Mouse (Mus musculus) embryonic fibroblast, embryonic 13.5 days (primary cell): ENCODE measurements at regions not wholly inside any gene's neighbourhood (a gene's known extent, or its start where the extent isn't known, plus 50 kb on each side); places are given as distances from the start of the nearest gene placed in this dataset.

Experiments used
- H3K27ac ChIP-seq: 2 replicates; pipeline ENCODE4 v1.5.1; 2012; ENCODE audit warnings: low read length, control low read depth, inconsistent platforms; ENCODE audit not compliant: insufficient read depth
- H3K4me1 ChIP-seq: 2 replicates; pipeline ENCODE4 v1.6.1; 2011; ENCODE audit warnings: low read length; ENCODE audit not compliant: control insufficient read depth, insufficient read depth
- H3K4me3 ChIP-seq: 2 replicates; pipeline ENCODE4 v1.5.1; 2011; ENCODE audit warnings: mild to moderate bottlenecking, control low read depth, low read length; ENCODE audit not compliant: insufficient read depth
- CTCF ChIP-seq: IDR thresholded peaks from 2 replicates; pipeline ENCODE4 v1.5.1; 2011; ENCODE audit warnings: mild to moderate bottlenecking, control low read depth, low read length, moderate library complexity, borderline replicate concordance; ENCODE audit not compliant: insufficient read depth
- POLR2A ChIP-seq: IDR thresholded peaks from 2 replicates; pipeline ENCODE4 v1.6.1; 2011; ENCODE audit warnings: low read depth, mild to moderate bottlenecking, control low read depth, low read length, moderate library complexity

- no peak overlapping the region for H3K4me3 ChIP-seq
- no peak overlapping the region for H3K27ac ChIP-seq
- TF ChIP-seq CTCF (no peak), POLR2A (no peak)
- H3K4me1 ChIP-seq = no peaks in the 10 kb centered on the region
These were observed 368.5 kb upstream of the Jarid2 start for GRCm38 (mm10) chr13:44360725-44361290.

GRCm38 (mm10) chr13:44362293-44363005 lies 366.8 kb upstream of the Jarid2 start:
- TF ChIP-seq CTCF (no peak), POLR2A (no peak)
- no peak overlapping the region for H3K27ac ChIP-seq
- no peak overlapping the region for H3K4me3 ChIP-seq
- no peaks in the 10 kb centered on the region for H3K4me1 ChIP-seq

DNA sequence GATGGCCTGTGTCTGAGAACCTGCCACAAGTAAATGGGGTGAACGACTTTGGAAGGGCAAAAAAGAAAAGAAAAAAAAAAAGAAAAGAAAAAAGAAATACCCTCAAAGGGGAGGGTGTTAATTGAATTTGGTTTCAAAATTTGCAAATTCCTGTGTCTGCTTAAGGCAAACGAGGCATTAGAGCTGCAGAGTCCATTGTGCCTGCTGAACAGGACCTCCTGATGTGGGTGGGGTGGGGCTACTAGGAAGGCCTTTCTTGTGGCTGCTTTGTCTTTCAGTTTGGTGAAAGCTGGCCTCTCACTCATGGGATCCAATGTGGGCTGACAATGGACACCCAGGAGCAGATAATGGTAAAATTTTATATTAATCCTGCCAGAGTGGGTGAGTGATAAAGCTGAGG lies 366.3 kb upstream of the Jarid2 start:
- Histone ChIP-seq H3K4me1 (no peaks in the 10 kb centered on the region), H3K4me3 (no peak overlapping the region), H3K27ac (no peak overlapping the region)
- TF ChIP-seq POLR2A = no peak
- no peak for TF ChIP-seq CTCF

DNA sequence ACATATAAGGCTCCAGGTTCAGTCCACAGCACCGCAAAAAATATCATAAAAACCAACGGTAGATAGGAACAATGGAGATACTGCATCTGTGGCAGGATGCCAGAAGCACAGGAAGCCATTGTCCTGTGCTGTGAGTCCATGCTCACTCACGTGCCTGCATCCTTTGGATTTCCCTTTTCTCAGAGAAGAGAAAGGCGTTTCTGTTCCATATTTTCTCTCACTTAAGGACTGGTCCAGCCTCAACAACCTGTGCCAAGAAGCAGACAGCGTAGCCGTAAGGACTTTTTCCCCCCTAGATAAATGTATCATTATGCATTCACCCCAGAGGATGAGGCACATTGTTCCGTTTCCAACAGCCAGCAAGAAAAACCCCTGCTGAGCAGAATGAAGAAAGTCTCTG lies 360.0 kb upstream of the Jarid2 start:
- no peak overlapping the region for H3K27ac ChIP-seq
- H3K4me3 ChIP-seq = no peak overlapping the region
- TF ChIP-seq CTCF = no peak
- no peak for TF ChIP-seq POLR2A
- H3K4me1 ChIP-seq = no peaks in the 10 kb centered on the region

DNA sequence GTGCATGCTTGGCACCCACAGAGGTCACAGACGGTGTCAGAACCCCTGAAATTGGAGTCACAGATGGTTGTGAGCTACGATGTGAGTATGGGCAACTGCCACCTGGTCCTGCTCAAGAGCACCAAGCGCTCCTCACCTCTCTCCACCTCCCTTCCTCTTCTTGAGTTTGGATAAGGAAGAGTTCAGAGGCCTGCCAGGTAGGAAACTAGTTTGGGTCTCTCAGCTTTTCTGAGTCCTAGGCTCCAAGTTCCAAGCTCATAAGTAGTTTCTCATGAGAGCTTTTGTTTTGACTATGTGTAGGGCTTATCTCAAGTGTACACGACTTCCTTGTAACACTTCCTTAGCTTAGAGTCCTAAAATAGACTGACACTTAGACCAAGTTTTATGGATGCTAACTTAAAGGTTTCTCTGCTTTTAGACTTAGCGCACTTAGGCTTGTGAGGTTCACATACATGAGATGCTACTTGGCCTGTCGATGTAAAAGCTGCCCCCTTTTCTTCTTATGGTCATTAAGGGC lies 356.9 kb upstream of the Jarid2 start:
- Histone ChIP-seq H3K4me1 (no peaks in the 10 kb centered on the region), H3K4me3 (no peak overlapping the region), H3K27ac (no peak overlapping the region)
- TF ChIP-seq POLR2A (no peak), CTCF (no peak)

DNA sequence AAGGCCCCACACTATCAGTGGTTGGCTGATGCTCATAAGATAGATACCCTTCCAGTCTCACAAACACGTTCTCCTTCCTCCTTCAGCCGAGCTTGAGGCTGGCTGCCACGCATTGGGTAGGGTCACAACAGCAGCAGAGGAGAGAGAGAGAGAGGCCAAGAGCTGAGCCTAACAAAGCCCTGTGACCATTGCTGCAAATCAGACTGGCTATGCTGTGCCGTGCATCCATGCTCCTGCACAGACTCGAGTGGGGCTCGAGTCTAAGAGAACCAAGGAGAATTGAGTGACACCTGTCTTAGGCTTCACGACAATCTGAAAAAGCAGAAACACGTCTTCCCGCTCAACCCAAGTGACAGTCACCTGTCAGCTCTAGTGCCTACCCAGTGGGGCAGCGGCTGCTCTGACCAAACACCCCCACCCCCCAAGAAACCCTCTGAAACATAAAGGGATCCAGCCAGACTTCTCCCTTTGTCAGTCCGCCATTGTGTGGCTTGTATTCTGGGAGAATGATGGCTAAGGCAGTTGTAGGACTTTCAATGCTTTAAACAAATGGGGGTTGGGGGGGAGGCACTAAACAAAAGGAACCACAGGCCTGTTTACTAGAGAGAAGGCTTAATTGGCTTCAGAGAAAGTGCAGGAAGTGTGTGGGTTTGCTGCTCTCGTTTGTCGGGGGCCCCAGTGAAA lies 353.7 kb upstream of the Jarid2 start:
- no peaks in the 10 kb centered on the region for H3K4me1 ChIP-seq
- H3K4me3 ChIP-seq = no peak overlapping the region
- H3K27ac ChIP-seq = no peak overlapping the region
- no peak for TF ChIP-seq CTCF
- TF ChIP-seq POLR2A = no peak

DNA sequence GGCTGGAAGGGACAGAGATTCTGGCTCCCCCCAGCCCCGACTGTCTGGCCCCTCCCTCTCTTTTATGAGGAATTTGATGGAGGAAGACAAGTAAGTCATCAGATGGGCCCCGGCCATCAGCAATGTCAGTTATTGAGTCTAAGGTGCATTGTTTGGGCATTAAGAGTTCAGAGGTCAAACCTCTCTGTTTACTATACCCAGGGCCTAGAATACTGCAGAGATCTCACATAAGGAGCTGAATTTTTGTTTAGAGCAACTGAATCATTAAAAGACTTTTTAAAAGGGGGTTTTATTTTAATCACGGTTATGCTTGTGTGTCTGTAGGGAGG lies 353.1 kb upstream of the Jarid2 start:
- Histone ChIP-seq H3K27ac (no peak overlapping the region), H3K4me1 (no peaks in the 10 kb centered on the region), H3K4me3 (no peak overlapping the region)
- no peak for TF ChIP-seq POLR2A
- TF ChIP-seq CTCF = no peak

GRCm38 (mm10) chr13:44381721-44382450 lies 347.4 kb upstream of the Jarid2 start:
- no peak for TF ChIP-seq POLR2A
- no peak overlapping the region for H3K27ac ChIP-seq
- H3K4me1 ChIP-seq = no peaks in the 10 kb centered on the region
- no peak overlapping the region for H3K4me3 ChIP-seq

DNA sequence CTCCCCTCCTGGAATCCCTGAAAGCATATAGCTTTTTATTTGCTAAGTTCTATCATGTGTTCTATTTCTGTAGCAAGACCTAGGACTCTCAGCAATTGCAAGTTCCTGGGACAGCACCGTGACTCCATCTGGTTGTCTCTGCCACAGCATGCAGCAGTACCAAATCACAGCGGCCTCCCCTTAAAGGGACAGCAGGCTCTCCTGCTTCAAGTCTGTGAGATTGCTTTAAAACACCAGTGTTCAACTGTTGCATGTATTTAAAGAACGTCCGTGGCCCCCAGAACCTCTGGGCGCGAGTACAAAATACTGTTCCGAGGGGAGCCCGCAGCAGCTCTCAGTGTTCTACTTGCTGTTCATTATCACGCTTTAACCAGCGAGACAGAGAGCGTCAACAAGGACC lies 346.0 kb upstream of the Jarid2 start:
- no peak overlapping the region for H3K27ac ChIP-seq
- H3K4me3 ChIP-seq = no peak overlapping the region
- H3K4me1 ChIP-seq = no peaks in the 10 kb centered on the region
- TF ChIP-seq CTCF (no peak), POLR2A (no peak)
